13 mouse cellular contexts compared by ENCODE assay signal in the genomic region with DNA sequence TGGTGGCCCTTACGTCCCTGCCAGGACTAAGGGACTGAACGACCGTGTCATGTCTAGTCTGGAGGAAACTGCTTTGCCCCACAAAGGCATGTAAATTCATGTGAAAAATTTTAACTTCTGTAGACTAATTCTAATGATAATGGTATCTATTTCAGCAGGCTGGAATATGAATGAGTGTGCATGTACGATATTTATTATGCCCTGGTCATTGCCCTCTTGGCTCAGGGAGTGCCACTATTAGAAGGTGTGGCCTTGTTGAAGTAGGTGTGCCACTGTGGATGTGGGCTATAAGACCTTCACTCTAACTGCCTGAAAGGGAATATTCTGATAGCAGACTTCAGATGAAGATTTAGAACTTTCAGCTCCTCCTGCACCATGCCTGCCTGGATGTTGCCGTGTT.
"Had no signal": no experiment of that assay in that cellular context is flagged by ENCODE, and none has a peak within 500 bp of the region (broad histone marks: within the 10 kb centered on the region; RNA-seq: fewer than 3 reads in every experiment).

No protein-coding gene starts in this region.

- H3K4me1 ChIP-seq: midbrain, embryonic 13.5 days; stomach, embryonic 15.5 days had no signal

- H3K9ac ChIP-seq: intestine, embryonic 15.5 days; liver, embryonic 15.5 days; midbrain, embryonic 13.5 days; stomach, embryonic 15.5 days had no signal

- DNase-seq: kidney, adult 8-10 months; right cerebral cortex, postnatal 25 days; spleen, adult 18-20 months; thymus, postnatal 25 days had no signal

- H3K4me3 ChIP-seq: intestine, embryonic 15.5 days; left cerebral cortex, adult 2 months; limb, embryonic 10.5 days; liver, embryonic 15.5 days; midbrain, embryonic 13.5 days; stomach, embryonic 15.5 days had no signal

- H3K4me2 ChIP-seq: intestine, embryonic 15.5 days; liver, embryonic 11.5 days; liver, embryonic 15.5 days; midbrain, embryonic 13.5 days; stomach, embryonic 15.5 days had no signal

- H3K9me3 ChIP-seq: intestine, embryonic 15.5 days; limb, embryonic 10.5 days; liver, embryonic 15.5 days; midbrain, embryonic 13.5 days; stomach, embryonic 15.5 days had no signal

- H3K27ac ChIP-seq: intestine, embryonic 15.5 days; left cerebral cortex, adult 2 months; limb, embryonic 10.5 days; liver, embryonic 15.5 days; macrophage; midbrain, embryonic 13.5 days; stomach, embryonic 15.5 days had no signal

- H3K36me3 ChIP-seq: intestine, embryonic 15.5 days; limb, embryonic 10.5 days; liver, embryonic 15.5 days; midbrain, embryonic 13.5 days; stomach, embryonic 15.5 days had no signal

- H3K27me3 ChIP-seq: intestine, embryonic 15.5 days; liver, embryonic 15.5 days; stomach, embryonic 15.5 days had no signal

- ATAC-seq: intestine, embryonic 15.5 days; lung, postnatal 0 days; midbrain, embryonic 13.5 days had no signal
